ENCODE assay signal across 19 mouse cellular contexts in genomic region chr16:74795360-74796302, GRCm38 (mm10).
DNase-seq lines count a peak whose midpoint lies in the region; ATAC-seq and TF ChIP-seq lines count a peak whose summit lies in the region.
"Had no signal": no experiment of that assay in that cellular context is flagged by ENCODE, and none has a peak within 500 bp of the region (broad histone marks: within the 10 kb centered on the region; RNA-seq: fewer than 3 reads in every experiment).

No protein-coding gene starts in this region.

- H3K4me3 ChIP-seq in kidney, embryonic 16.5 days (ENCODE audit: low read length), result no peak overlapping the region
- no peak overlapping the region for H3K4me3 ChIP-seq in embryonic facial prominence, embryonic 14.5 days (ENCODE audit: low read depth, low read length)
- H3K4me3 ChIP-seq in neural tube, embryonic 11.5 days (ENCODE audit: low read depth, low read length), result no peak overlapping the region
- H3K4me3 ChIP-seq in gastrocnemius, adult 2 months, result no peak overlapping the region
- no peak overlapping the region for H3K4me3 ChIP-seq in liver, embryonic 12.5 days
- H3K4me3 ChIP-seq: lung, embryonic 15.5 days; megakaryocyte, embryonic 14.5 days had no signal

- peak; percentile 54 for ATAC-seq in kidney, embryonic 16.5 days (ENCODE audit: low FRiP score, low TSS enrichment)
- no peak for ATAC-seq in embryonic facial prominence, embryonic 14.5 days (ENCODE audit: low read depth)
- ATAC-seq in neural tube, embryonic 11.5 days (ENCODE audit: insufficient read depth, low FRiP score, low TSS enrichment), result peak; percentile 54; the same call in 1 of the 2 replicates
- ATAC-seq in liver, embryonic 12.5 days, result no peak
- ATAC-seq: inflammation-experienced regulatory T-cells, adult 6 months had no signal

- DNase-seq in kidney, postnatal 25 days, result no peak
- DNase-seq in embryo, embryonic 11 days, result peak; percentile 51
- peak; percentile 18 for DNase-seq in embryonic facial prominence, embryonic 14.5 days (ENCODE audit: low spot score)
- peak; percentile 29 for DNase-seq in neural tube, embryonic 11.5 days (ENCODE audit: low spot score)
- DNase-seq in gastrocnemius, adult 2 months, result no peak
- DNase-seq: adrenal gland, adult 2 months; cerebellum, adult 2 months; gastrocnemius, postnatal 25 days; heart, postnatal 10 days; kidney, postnatal 36 days; liver; right cerebral cortex, postnatal 25 days; thymus, postnatal 4 days had no signal

- no peaks in the 10 kb centered on the region for H3K9me3 ChIP-seq in kidney, embryonic 16.5 days (ENCODE audit: low read length)
- H3K9me3 ChIP-seq in embryonic facial prominence, embryonic 14.5 days (ENCODE audit: control insufficient read depth, low read length), result no peaks in the 10 kb centered on the region
- no peaks in the 10 kb centered on the region for H3K9me3 ChIP-seq in neural tube, embryonic 11.5 days (ENCODE audit: control insufficient read depth, low read length)
- H3K9me3 ChIP-seq in liver, embryonic 12.5 days (replicated peaks), result no peaks in the 10 kb centered on the region
- H3K9me3 ChIP-seq: G1E; lung, embryonic 15.5 days; megakaryocyte, embryonic 14.5 days had no signal

- 34% methylated on average over 5 of the region's 5 CpGs for WGBS in kidney, embryonic 16.5 days
- 42% methylated on average over 5 of the region's 5 CpGs for WGBS in embryonic facial prominence, embryonic 14.5 days
- 33% methylated on average over 5 of the region's 5 CpGs for WGBS in neural tube, embryonic 11.5 days
- WGBS in liver, embryonic 12.5 days (ENCODE audit: insufficient replicate concordance), result 54% methylated on average over 5 of the region's 5 CpGs

- intact Hi-C loops in gastrocnemius, adult 2 months (cut with DNase I), result no loop called here

- no peak overlapping the region for H3K9ac ChIP-seq in kidney, embryonic 16.5 days (replicated peaks; ENCODE audit: low read length)
- H3K9ac ChIP-seq in embryonic facial prominence, embryonic 14.5 days (ENCODE audit: low read depth, low read length), result no peak overlapping the region
- no peak overlapping the region for H3K9ac ChIP-seq in neural tube, embryonic 11.5 days (ENCODE audit: low read length)
- H3K9ac ChIP-seq in liver, embryonic 12.5 days, result no peak overlapping the region
- H3K9ac ChIP-seq: lung, embryonic 15.5 days had no signal

- H3K27me3 ChIP-seq in kidney, embryonic 16.5 days (ENCODE audit: insufficient read depth, low read length), result no peaks in the 10 kb centered on the region
- no peaks in the 10 kb centered on the region for H3K27me3 ChIP-seq in embryonic facial prominence, embryonic 14.5 days (replicated peaks; ENCODE audit: control insufficient read depth, insufficient read depth, low read length)
- H3K27me3 ChIP-seq in neural tube, embryonic 11.5 days (ENCODE audit: control insufficient read depth, insufficient read depth, low read length), result no peaks in the 10 kb centered on the region
- no peaks in the 10 kb centered on the region for H3K27me3 ChIP-seq in liver, embryonic 12.5 days (replicated peaks)
- H3K27me3 ChIP-seq: lung, embryonic 15.5 days; megakaryocyte, embryonic 14.5 days had no signal

- no peaks in the 10 kb centered on the region for H3K4me1 ChIP-seq in kidney, embryonic 16.5 days (ENCODE audit: insufficient read depth, low read length)
- no peaks in the 10 kb centered on the region for H3K4me1 ChIP-seq in embryonic facial prominence, embryonic 14.5 days (ENCODE audit: control insufficient read depth, insufficient read depth, low read length)
- no peaks in the 10 kb centered on the region for H3K4me1 ChIP-seq in neural tube, embryonic 11.5 days (ENCODE audit: control insufficient read depth, insufficient read depth, low read length)
- no peaks in the 10 kb centered on the region for H3K4me1 ChIP-seq in liver, embryonic 12.5 days
- H3K4me1 ChIP-seq: lung, embryonic 15.5 days; megakaryocyte, embryonic 14.5 days had no signal

- no peaks in the 10 kb centered on the region for H3K36me3 ChIP-seq in kidney, embryonic 16.5 days (ENCODE audit: insufficient read depth, low read length)
- H3K36me3 ChIP-seq in embryonic facial prominence, embryonic 14.5 days (ENCODE audit: control insufficient read depth, insufficient read depth, low read length), result no peaks in the 10 kb centered on the region
- no peaks in the 10 kb centered on the region for H3K36me3 ChIP-seq in neural tube, embryonic 11.5 days (ENCODE audit: control insufficient read depth, insufficient read depth, low read length)
- H3K36me3 ChIP-seq in liver, embryonic 12.5 days, result no peaks in the 10 kb centered on the region
- H3K36me3 ChIP-seq: G1E; lung, embryonic 15.5 days had no signal

- H3K27ac ChIP-seq in kidney, embryonic 16.5 days (ENCODE audit: low read length), result no peak overlapping the region
- no peak overlapping the region for H3K27ac ChIP-seq in embryonic facial prominence, embryonic 14.5 days (replicated peaks; ENCODE audit: low read depth, low read length)
- no peak overlapping the region for H3K27ac ChIP-seq in neural tube, embryonic 11.5 days (ENCODE audit: low read depth, low read length)
- no peak overlapping the region for H3K27ac ChIP-seq in gastrocnemius, adult 2 months
- no peak overlapping the region for H3K27ac ChIP-seq in liver, embryonic 12.5 days
- H3K27ac ChIP-seq: lung, embryonic 15.5 days had no signal

- H3K4me2 ChIP-seq in kidney, embryonic 16.5 days (replicated peaks; ENCODE audit: low read depth, low read length), result no peak overlapping the region
- no peak overlapping the region for H3K4me2 ChIP-seq in embryonic facial prominence, embryonic 14.5 days (ENCODE audit: low read depth, low read length)
- no peak overlapping the region for H3K4me2 ChIP-seq in neural tube, embryonic 11.5 days (ENCODE audit: low read depth)
- H3K4me2 ChIP-seq in liver, embryonic 12.5 days, result no peak overlapping the region
- H3K4me2 ChIP-seq: lung, embryonic 15.5 days had no signal

- TF ChIP-seq CTCF in gastrocnemius, adult 2 months (IDR thresholded peaks at IDR 0.05), result no peak

Comparison
In these comparisons a context has a peak if more than half of its experiments do, and no peak if none do; other contexts are left out.
1. ATAC-seq: peak in kidney, embryonic 16.5 days (single experiment) and neural tube, embryonic 11.5 days (single experiment); none in embryonic facial prominence, embryonic 14.5 days (single experiment) and liver, embryonic 12.5 days (single experiment).
2. DNase-seq: peak in embryo, embryonic 11 days (single experiment), embryonic facial prominence, embryonic 14.5 days (single experiment) and neural tube, embryonic 11.5 days (single experiment); none in kidney, postnatal 25 days (0 of 2) and gastrocnemius, adult 2 months (single experiment).